Mouse (Mus musculus) embryo, embryonic 11 days (tissue): ENCODE data around the gene Picalm.
A peak's percentile ranks its signal among the peaks of the same experiment; 100 is the strongest.
"Not testable (repeated sequence)": the region's sequence is repeated elsewhere in the genome, so short reads cannot be mapped to it uniquely, and the experiment has no call there.

Experiments
- DNase-seq: peaks from one replicate; pipeline ENCODE4 v3.0.0-alpha.2; 2015

Picalm gene

DNA sequence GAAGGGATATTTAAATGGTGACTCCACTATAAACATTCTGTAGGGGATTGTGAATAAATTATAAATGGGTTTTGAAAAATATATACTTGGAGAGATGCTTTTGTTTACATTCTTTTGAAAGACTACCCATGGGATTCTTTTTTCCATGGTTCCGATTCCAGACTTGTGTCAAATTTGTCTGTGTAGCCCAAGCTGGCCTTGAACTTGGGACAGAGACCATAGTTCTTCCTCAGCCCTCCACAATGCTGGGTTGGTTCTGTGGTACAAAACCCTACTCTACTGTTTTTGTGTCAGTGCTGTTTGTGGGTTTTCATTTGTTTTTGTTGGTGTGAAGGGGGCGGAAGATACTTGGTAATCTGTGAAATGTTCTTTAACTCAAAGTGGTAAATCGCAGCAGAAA lies 2.3 kb downstream of the Picalm start:
- DNase-seq = no peak

DNA sequence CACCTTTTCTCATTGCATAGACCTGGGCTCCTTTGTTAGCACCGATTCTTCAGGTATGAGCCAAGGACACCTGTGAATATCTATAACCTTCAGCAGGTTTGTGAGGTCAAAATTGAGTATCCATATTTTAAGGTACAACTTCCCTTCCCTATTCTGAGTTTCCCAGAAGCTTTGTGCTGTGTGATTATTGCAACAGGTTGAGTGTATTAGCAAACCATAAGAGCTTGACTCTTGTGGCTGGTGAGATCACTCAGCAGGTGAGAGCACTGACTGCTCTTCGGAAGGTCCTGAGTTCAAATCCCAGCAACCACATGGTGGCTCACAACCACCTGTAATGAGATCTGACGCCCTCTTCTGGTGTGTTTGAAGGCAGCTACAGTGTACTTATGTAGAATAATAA lies 6.7 kb downstream of the Picalm start:
- DNase-seq = no peak

DNA sequence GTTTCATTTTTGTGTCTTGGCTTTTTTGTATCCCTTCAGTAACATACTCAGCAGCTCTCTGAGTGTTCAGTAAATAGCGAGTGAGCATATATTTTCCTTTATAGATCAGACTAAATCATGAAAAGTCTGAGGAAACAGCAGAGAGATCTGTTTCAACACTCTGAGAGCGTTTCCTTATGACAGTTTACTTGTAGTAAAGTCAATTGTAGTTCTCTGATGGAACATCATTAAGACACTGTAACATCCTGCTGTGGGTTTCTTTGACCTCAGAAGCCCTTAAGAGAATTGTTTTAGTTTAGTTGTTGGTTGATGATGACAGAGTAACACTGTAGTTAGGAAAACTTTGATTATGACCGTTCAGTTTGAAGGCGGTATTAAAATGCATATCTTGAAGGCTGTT lies 8.3 kb downstream of the Picalm start:
- no peak for DNase-seq

DNA sequence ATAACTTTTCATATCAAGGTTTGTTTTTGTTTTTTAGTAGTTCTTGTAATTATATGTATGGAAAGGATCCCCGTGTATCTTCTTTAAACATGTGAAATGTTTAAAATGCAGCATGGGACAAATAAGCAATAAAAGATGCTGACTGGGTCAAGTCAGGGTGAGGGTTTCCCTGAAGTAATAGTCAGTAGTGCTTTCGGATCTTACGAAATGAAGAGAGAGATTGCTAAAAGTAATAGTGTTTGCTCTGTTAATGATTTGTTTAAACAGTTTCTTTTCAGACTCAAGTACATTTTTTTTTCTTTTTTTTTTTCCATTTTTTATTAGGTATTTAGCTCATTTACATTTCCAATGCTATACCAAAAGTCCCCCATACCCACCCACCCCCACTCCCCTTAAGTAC lies 10.3 kb downstream of the Picalm start:
- DNase-seq = no peak

DNA sequence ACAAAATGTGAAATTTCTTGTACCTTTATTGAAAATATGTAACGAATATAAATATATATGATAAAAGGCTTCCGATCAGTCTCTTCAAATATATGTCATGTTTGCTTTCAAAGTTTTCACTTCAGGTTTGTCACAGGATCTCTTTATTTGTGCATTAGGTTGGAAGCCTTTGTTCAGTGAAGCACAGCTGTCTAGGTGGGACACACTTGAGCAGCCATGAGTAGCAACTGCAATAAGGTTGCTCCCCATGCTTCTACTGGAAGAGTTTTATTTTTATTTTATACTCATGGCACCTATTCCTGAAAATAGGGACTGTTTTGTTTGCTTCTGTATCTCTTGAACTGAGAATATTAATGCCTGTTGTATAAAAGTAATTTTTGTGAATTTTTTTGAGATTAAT lies 14.3 kb downstream of the Picalm start:
- DNase-seq = no peak

DNA sequence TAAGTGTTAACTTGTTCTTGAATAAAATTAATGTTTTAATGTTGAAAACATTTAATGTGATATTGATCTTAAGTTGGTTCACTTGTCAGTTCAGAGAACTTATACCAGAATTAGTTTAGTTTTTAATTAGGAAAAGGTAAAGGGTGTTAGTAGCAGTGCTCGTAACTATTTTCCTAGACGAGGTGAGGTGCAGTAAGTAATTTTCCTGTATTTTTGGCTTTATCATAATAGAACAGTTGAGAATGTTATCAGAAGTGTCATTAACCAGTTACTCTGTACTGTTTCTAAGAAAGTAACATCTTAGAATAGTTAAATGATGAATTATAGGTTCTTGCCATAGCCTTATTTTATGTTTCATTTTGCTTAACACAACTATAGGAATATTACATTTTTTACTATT lies 15.0 kb downstream of the Picalm start:
- no peak for DNase-seq

DNA sequence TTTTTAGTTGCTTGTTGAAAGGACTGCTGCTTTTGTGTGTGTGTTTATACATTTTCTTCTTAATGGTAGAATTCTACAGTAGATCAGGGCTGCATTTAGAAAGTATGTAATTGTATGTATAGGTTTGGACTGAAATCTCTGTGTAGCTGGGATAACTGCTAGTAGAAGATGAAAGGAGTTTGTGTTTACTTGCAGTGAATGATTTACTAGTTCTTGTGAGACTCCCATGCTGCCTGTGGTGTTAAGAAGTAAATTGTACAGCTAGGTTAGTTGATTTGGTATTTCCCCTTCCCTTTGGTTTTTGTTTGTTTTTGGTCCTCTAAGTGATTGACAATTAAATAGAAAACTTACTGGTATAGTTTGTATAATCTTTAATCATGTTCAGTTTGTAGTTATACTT lies 15.4 kb downstream of the Picalm start:
- no peak for DNase-seq

DNA sequence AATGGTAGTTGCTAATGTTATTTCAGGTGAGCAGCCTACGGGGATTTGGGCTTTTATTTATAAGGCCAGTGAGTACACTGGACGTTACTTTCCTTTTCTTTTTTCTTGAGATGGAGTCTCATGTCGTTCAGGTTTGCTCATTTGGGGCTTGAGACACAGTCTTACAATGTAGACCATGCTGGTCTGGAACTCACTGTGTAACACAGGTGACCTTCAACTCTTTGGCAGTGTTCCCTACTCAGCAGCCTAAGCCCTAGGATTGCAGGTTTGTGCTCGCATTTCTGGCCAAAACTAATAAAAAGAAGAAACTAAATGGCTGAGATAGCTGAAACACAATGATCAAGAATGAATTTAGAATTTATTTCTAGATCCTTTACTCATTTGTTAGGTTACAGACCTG lies 15.9 kb downstream of the Picalm start:
- no peak for DNase-seq

DNA sequence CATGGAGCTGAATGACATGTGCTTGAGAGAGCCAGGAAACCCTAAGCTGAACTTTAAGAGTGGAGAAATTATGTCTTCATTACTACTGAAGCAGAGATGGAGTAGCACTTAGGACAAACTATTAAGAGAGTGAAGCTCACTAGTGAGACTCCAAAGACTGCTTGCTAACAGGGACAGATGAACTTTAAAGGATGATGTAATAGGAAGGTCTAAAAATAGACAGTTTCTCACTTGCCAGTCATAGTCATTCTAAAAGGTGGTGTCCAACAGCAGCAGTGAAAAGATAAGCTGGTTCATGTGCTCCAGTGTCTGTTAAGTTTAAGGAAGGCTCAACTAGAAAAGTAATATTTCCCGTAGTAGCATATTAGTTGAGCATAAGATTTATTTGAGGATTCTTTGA lies 16.3 kb downstream of the Picalm start:
- DNase-seq = peak; percentile 3

DNA sequence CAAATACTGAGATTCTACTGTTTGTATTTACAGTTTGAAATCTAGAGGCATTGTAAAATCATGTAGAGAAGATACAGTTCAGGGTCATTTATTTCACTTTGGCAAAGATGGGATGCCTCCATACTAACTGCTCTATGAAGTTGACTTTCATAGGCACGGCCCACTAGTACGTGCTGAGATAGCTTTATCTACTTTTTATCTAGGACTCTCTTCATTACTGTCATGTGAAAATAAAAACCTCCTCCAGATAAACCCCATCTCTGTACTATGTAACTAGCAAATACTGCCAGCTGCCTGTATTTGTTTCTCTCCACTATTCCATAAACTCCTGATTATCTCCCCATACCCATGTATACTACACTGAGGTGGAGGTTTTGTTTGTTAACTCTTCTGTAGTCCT lies 18.0 kb downstream of the Picalm start:
- DNase-seq = no peak

DNA sequence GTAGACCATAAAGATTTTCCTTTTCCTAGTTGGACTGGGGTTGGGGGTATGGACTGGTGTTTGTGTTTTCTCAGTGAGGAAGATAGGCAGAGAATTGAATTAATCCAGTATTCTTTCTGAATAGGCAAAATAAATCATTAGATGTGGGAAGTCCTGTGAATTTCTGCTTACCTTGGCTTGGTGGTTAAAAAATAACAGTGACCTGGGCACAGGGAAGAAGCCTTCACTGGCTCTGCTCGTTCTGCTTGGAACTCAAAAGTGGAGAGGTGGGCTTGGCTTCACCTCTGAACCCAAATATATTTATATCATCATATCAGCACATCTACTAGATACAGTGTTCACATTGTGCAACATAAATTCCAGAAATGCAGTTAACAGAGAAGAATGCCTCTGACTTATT lies 18.5 kb downstream of the Picalm start:
- no peak for DNase-seq

DNA sequence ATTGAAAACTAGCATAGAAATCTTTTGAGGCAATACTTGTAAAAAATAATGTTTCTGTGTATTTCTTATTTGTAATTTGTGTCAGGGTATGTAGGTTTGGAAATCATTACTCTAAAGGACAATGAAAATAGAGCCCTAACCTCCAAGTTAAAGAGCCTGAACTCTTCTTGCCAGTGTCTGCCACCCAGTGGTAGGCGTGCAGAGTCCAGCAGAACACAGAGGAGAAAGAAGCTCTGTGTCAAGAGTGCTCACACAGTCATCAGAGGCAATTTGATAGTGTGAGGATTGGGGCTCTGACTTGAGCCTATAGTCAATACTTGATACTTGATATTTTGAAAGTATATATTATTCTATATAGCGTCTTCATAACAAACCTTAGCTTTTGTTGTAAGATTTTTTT lies 20.3 kb downstream of the Picalm start:
- DNase-seq = peak; percentile 63

DNA sequence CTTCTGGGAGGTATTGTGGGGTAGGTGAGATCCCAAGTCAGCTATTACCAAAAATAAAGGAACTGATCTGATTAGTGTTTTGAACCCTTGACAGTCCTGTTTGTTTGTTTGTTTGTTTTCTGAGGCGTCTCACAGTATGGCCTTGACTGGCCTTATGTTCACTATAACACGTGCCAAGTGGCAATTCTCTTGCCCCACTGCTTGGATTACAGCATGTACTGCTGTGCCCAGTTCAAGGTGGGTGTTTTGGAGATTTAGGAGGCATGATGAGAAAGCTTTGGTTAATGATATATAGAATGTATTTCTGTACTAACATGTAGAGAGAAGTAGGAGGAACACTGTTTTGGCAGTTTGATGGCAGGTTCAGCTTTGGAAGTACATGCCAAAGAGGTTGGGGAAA lies 28.0 kb downstream of the Picalm start:
- no peak for DNase-seq

DNA sequence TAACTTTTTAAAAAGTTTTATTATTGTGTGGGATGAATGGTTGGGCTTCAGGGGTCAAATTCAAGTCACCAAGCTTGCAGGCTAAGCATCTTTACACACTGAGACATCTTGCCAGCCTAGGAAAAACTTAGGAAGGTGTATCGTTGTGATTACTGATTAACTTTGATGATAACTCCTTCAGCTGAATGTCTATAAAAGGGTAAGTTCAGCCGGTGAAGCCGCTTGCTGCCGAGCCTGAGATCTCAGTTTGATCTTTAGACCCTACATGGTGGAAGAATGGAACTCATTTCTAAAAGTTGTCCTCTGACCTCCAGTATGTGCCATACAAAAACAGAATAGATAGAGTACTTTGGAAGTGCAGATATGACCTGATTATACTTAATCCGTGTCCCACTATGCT lies 30.6 kb downstream of the Picalm start:
- no peak for DNase-seq

DNA sequence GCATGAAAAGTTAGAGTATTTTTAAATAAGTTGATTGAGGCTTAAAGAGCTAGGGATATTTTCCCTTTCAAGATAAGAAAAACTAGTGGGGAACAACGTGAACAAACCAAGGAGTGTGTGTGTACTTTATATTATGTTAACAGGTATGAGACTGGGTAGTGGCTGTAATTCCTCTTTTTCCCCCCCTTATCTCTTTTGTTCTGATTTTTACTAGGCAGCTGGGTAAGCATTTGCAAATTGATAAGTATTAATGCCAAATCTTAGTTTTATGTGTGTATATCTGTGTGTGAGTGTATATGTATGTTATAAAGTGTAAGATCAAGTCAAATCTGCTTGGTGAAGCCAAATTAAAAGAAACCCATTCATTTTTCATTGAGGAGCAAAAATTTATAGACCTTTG lies 34.3 kb downstream of the Picalm start:
- DNase-seq = no peak

DNA sequence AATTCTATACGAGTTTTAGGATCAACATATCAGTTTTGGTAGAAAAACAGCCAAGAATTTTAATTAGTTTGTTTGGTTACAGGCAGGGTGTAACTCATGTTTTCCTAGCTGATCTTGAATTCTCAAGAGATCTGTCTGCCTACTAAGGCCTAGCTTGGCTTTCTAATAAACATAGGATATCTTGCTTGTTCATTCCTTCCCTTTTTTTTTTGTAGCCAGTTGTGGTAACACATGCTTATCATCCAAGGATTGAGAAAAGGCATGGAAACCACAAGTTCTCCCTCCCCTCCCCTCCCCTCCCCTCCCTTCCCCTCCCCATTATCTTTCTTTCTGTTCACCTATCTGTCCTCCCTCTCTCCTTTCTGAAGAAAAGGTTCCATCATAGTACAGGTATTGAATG lies 36.0 kb downstream of the Picalm start:
- DNase-seq = no peak

DNA sequence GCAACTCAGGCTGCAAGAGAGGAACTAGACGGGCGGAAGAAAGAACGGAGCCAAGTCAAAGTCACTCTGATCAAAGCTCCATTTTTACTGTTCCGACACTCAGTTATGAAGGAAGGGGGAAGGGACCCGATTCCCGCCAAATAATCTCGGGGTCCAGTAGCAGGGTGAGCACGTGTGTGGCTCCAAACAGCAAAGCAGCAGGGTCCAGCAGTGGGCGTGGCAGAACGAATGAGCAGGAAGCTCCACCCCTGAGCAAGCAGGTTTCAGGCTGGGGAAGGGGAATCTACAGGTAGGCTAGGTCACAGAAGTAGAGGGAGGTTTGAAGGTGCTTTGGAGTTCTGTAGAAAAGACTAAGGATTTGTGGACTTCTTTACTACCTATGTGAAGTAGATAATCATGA lies 37.8 kb downstream of the Picalm start:
- not testable (repeated sequence) for DNase-seq

DNA sequence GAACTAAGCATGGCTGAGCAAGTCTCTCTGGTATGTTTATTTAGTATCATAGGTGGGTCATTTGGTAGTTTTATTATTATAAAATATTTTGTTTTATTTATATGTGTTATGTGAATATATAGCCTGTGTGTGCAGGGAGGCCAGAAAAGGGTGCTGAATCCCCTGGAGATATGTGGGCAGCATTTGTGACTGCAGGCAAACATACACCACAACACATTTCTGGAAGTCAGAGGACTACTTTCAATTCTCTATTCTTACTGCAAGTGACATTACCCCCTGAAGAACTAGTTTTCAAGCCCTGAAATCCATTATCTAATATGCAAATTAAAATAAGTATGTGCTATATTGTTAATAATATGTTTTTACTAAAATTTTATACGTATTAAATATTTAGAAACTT lies 43.8 kb downstream of the Picalm start:
- DNase-seq = no peak

DNA sequence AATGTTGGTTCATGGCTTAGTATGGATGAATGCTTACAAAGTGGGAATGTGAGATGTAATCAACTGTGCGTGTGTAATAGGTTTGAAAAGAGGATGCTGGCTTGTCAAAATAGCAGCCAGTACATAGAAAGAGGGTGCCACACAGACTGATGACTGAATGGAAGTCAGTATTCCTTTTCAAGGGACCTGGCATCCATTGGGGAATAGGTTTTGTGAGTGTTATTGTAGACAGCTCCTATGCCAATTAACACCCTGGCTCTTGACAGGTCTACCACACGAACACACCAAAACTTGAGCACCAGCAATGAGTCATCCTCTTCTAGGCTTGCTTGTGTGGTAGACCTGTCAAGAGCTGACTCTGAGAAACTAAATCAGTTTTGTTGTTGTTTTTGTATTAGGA lies 45.6 kb downstream of the Picalm start:
- no peak for DNase-seq

DNA sequence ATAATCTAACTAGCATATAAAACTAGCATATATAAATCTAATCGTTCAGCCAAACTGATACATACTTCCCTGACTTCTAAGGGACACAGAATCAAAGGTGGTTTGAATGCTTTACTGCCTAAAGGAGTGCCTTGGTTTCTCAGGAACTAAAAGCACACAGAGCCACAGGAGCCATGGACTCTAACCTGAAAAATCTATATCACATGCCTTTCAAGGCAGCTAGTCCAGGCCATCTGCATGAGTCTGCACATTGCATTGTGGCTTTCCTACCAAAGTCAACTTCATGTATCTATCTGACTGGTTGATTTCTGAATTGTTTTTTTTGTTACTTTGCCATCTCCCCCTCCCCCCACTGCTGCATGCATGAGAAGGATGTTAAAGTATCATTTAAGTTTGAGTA lies 50.6 kb downstream of the Picalm start:
- no peak for DNase-seq

DNA sequence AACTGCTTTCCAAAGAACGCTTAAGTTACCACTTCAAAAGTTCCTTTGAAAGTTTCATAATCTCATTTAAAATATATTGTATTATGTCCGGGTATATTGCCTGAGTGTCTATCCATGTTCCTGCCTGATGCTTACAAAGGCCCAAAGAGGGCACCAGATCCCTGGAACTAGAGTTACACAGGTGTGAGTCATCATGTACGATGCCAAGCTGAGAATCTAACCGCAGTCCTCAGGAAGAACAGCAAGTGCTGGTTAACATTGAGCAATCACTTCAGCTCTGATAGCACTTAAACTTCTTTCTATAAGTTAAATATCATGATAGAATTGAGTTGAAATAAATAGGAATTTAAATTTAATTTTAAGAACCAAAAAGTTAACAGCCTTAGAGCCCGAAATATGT lies 70.2 kb downstream of the Picalm start:
- no peak for DNase-seq

DNA sequence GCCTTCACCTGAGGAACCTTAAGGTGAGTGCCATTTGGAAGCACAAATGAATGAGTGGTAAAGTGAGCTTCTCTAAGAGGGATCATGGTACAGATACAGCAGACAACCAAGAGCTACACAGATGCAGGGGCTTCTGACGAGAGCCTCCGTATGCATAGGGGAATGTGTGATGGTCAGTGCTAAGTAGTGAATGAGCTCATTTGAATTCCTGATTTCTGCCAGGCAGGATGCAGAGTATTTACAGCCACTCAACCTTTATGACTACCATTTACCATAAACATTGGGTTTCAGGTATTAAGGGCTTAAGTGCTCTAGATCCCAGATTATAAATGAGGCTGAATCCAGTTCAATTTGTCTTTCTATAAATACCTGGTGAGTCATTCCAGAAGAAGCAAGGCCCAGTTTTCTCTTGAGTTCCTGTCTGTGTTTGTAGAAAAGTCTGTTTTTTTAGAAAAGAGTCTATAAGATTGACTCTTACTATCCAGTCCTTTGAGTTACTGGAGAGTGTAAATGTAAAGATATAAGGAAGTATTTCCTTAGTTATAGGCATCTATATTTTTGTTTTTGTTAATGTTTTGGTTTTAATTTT lies 72.0 kb downstream of the Picalm start:
- no peak for DNase-seq

DNA sequence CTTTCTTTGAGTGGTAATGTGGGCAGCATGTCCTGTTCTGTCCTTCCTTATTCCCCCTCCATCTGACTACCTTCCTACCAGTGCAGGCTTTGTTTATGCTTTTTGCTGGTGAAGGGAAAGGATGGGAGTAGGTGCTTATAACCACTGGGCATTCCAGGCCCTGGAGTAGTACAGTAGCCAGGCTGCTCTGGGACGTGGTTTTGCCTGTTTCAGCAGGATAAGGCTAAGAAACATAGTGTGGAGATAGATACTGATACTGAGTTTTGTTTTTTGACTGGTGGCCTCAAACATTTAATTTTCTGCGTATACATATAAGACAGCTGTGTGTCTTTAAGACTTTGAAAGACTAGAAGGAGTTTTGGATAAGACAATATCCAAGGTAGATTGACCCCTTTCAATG lies 73.9 kb downstream of the Picalm start:
- DNase-seq = no peak

DNA sequence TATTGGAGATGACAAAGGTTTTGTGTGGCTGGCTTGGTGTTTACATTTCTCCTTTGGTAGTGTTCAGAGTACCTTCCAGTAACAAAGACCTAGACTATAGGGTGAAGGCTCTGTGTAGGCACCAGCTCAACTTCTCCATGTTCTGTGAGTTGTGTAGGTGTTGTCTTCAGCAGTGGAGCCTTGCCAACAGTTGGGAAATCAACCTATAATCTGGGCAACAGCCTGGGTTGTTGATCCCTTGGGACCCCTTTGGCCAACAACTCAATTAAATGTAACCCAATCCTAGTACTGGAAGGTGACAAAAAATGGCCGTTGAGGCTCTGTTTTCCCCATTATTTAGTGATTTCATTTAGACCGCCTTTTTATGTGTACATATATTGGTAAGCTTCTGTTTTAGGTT lies 80.1 kb downstream of the Picalm start:
- DNase-seq = no peak

DNA sequence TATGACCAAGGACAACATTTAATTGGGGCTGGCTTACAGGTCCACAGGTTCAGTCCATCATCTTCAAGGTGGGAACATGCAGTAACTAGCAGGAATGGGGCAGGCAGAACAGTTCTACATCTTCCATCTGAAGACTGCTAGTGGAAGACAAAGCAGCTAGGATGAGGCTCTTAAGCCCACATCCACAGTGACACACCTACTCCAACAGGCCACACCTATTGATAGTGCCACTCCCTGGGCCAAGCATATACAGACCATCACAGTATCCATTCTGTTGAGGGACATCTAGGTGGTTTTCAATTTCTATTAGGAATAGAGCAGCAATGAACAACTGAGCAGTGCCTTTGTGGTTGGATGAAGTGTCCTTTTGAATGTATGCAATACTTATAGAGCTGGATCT lies 80.9 kb downstream of the Picalm start:
- no peak for DNase-seq

DNA sequence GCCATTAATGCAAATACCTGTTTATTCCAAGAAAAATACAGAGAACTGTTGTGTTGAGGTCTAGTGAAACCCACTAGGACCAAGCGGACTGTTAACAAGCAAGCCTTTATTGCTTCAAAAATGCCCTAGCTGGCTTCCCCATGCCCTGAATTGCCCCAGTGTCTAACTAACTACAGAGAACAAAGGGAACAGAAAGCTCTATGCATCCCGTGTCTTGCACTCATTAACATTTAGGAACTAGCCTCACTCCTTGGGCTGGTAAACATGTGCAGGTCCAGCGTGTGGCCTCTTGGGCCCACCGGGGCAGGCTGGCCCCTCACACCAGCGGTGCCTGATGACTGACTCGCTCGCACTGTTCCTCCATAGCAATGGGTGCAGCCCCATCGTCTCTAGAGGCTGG lies 86.5 kb downstream of the Picalm start:
- peak; percentile 17 for DNase-seq
